Mouse (Mus musculus) brain, embryonic 14.5 days (tissue): ENCODE results near the gene Olfr549.

Source experiments
- CTCF ChIP-seq: fragments of 200-500 bp; IDR thresholded peaks from 2 replicates; pipeline ENCODE4 v1.5.1; 2012; ENCODE audit warnings: inconsistent platforms, mild to moderate bottlenecking, moderate library complexity, borderline replicate concordance; ENCODE audit not compliant: insufficient read depth, insufficient read length; ENCODE audit errors: extremely low read depth
- POLR2A ChIP-seq: fragments of 200-500 bp; IDR thresholded peaks from 2 replicates; pipeline ENCODE4 v1.6.1; 2012; ENCODE audit warnings: mild to moderate bottlenecking, inconsistent platforms, borderline replicate concordance; ENCODE audit not compliant: poor library complexity, insufficient read depth, insufficient read length, severe bottlenecking; ENCODE audit errors: extremely low read depth

GRCm38 (mm10) chr7:102517051-102517335 lies 32.7 kb upstream of the Olfr549 start:
- no peak for TF ChIP-seq CTCF
- no peak for TF ChIP-seq POLR2A
